Mouse (Mus musculus) cerebellum, adult (tissue): ENCODE results near the gene Cdc27.

ENCODE experiments used
- ATAC-seq: cut with Nextera tagmentation; 2 replicates; pipeline ENCODE4 v1.9.2; 2017; ENCODE audit warnings: mild to moderate bottlenecking, moderate library complexity, mixed read lengths; ENCODE audit not compliant: insufficient number of reproducible peaks, low FRiP score, low TSS enrichment

The Cdc27 gene

DNA sequence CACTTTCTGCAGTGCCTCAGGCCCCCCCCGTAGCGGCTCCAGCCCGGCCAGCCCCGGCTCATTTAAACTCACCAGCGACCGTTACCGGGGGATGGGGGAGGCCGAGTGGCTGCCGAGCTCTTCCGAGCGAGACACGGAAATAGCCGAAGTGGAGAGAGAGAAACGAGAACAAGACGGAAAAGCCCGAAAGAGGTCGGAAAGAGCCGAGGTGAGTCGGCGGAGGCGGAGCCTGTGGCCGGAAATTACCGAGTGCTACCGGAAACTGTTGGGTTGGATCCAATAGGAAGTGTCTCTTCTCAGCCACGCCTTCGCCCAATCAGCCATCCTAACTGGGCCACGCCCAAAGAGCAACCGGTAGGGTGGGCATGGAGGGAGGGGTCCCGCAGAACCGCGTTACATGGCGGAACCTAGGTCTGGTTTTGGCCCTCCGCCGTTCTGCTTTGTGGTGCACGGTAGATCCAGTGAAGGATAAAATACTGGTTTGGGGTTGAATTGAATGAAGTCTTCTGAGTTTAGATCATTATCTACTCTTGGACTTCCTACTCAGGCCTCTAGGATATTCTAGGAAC lies at the start of gene Cdc27, which contains the start of gene Myl4:
TSS of gene Cdc27 (minus strand) at position 215 of the 569 bp plus-strand sequence.
TSS of gene Myl4 (plus strand) at position 258 of the 569 bp plus-strand sequence.
- ATAC-seq: peak; percentile 92

DNA sequence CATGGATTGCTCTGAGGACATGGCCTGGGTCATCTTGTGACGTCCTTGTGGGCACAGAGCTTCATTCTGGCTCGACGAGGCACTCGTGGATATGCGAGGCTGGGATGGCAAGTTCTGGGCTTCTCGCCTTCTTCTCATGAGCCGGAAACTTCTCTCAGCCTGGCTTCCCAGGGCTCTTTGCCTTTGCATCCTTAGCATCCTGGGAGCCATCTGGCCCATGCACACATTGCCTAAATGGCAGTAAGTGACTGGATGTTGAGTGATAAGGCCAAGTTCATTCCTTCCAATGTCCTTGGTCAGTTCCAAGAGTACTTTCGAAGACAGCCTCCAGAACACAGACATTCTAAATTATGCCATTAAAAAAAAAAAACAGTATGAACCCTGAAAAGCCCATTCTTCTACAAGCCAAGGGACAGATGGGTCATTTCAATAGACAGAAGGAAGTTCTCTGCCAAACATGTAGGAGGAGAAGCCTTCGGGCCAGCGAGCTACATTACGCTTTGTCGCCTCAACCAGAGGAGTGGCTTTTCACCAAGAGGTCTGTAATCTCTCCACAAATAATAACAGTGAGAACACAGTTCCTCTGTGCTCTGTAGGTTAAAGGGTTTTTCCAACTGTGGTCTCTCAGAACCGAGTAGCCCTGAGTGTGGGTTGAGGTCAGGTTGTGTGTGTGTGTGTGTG lies 49.0 kb upstream of the Cdc27 start:
- no peak for ATAC-seq

DNA sequence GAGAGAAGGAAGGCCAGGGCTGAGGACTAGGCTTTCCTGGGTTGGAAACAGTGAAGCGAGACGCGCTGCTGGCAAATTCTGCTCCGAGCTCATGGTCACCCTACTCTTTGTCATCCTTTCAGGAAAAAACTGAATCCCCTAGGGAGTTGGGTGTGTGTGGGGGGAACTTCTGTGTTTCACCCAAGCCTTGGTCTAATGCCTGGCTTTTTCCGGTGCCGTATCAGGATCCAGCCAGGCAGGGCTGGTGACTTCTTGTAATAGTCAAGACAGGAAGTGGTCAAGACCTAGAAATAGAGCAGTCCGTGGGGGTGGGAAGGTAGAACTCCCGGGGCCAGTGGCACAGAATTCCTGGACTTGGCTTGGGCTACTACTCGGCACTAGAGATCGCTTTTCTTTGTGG lies 45.9 kb upstream of the Cdc27 start:
- ATAC-seq: no peak

DNA sequence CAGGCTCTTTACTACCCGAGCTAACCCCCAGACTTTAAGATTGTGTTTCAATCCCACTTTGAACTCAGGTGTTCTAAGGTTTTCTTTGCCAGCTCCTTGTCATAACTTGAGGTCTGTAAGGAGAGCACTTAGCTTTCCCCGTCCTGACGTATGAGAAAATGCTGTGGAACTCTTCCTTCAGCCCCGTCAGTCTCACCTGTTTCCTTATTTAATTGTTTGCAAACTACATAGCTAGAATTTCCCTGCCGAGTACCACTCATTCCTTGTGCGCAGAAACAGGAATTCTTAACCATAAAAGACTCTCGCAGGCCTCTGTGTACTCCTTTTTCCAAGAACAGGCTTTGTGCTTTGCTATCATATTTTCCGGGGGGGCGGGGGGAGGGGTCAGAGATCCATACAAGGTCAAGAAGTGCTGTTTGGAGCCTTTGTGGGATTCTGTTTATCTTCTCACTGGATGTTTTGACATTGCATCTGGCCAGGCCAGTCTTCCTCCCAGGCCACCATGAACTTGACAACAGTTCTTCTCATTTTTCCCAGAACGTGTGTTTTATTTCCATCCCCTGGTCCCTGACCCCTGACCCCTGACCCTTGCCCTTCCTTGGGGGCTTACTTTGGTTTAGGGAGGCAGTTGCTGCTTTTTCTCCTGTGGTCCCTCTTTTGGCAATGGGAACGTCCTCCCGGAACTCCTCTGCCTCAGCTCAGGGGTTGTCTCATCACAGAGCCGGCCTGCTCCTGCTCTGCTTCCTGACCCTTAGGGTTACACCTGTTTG lies 41.8 kb upstream of the Cdc27 start:
- no peak for ATAC-seq

DNA sequence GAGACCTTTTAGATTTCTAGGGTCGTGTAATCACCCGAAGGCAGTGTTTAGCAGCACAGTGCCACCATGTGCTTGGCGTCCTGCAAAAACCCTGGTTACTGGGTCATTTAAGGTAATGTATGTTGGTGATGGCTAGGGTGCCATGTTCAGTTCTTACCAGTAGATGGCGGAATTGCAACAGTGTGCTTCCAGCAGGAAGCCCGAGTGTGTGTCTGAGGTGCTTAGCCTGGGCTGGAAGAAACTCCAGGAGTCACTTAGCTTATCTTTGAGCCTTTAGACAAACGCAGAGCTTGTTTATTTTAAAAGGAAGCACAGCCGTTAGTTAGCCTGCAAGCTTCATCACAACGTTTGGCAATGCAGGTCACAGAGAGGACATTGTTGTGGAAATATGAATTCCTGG lies 39.7 kb upstream of the Cdc27 start:
- peak; percentile 85 for ATAC-seq

DNA sequence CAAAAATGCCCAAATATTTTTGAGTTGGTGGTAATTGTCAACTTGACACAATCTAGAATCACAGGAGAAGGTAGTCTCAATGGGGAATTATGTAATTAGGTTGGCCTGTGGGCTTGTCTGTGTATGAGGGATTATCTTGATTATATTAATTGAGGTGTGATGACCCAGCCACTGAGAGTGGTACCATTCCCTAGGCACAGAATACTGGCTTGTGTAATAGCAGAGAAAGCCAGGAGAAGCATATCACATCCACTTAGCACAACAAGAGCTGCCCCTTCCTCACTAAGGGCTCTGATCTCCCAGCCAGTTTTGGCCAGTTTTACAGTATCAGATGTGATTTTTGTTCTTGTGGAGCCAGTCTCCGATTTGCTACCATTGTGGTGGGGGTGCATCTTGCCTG lies 39.1 kb upstream of the Cdc27 start:
- no peak for ATAC-seq

DNA sequence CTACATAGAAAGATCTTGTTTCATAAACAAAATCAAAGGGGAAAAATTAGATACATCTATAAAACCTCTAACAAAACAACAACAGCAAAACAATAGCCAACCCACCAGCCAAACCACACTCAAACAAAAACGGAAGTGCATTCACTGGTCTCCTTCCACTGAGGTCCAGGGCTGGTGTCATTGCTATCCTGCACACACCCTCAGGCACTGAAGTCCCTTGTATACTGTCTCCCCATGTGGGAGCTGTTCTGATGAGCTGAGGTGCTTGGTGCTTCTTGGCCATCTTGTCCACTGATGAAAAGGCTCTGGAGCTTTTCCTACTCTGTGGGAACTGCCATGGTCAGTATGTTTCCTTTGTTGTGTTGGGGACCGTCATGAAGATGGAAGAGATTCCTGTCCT lies 38.1 kb upstream of the Cdc27 start:
- ATAC-seq: no peak

DNA sequence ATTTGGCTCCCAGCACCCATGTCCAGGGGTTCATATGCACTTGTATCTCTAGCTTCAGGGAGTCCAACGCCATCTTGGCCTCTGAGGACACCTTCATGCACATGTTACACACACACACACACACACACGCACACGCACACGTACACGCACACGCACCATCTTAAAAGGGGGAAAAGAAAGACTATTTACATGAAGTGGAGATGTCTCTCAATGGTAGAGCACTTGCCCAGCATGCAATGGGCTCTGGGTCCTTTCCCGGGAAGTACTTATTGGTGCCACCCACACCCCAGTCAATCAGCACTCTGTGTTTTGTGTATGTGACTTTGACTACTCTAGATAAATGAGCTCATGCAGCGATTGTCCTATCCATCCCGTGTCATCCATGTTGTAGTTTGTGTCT lies 37.5 kb upstream of the Cdc27 start:
- ATAC-seq: no peak

DNA sequence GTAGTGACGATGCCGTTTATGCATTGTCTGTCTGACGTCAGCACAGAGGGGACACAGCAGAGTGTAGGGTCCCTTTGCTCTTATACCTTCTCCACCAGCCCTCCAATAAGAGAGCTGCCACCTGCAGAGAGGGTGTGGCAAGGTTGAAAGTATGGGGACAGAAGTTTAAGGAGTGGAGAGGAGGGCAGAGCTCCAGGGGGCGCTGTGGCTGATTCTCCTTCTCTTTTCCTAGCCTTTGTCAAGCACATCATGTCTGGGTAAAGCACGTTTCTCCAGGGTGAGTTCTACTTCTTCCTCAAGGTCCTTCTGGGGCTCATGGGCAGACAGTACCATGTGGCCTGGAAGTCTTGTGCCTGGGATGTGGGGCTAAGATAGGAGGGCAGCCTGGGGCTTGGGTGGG lies 35.1 kb upstream of the Cdc27 start:
- ATAC-seq: no peak

DNA sequence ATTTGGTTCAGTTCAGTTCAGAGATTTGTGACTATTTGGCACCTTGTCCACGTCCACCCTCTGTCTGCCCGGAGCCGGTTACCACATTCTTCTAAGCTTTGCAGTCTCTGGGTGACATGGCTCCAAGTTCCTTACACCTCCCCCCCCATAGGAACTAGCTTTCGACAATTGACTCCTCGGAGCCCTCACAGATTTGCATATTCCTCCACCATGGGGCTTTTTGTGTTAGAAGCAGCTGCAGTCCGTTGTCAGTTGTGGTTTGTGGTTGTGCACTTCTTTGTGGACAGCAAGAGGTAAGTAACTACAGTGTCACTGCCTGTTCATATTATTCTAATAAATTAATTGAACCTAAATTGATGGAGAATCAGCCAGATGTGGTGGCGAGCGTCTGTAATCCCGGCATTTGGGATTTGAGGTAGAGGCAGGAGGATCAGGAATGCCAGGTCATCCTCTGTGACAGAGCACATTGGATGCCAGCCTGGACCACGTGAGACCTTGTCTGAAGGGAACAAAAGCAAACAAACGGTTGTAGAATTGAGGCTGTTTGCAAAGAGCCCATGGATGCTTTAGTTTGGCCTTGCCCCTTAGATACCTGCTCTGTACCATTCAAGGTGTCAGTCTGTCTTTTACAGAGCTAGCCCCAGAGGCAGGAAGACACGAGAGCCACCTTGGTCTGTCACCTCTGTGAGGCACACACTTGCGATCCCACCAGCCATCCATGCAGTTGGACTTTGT lies 32.4 kb upstream of the Cdc27 start:
- ATAC-seq: no peak

DNA sequence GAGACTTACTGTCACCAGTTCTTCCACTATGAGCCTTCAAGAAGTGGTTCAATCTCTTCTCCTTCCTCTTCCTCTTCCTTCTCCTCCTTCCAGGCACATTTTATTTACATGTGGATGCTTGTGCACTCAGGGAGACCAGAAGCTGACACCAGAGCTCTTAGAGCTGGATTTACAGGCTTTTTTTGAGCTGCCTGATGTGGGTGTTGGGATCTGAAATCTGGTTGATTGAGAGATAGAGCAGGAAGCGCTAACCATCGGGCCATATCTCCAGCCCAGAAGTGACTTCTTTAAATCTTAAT lies 31.8 kb upstream of the Cdc27 start:
- no peak for ATAC-seq

DNA sequence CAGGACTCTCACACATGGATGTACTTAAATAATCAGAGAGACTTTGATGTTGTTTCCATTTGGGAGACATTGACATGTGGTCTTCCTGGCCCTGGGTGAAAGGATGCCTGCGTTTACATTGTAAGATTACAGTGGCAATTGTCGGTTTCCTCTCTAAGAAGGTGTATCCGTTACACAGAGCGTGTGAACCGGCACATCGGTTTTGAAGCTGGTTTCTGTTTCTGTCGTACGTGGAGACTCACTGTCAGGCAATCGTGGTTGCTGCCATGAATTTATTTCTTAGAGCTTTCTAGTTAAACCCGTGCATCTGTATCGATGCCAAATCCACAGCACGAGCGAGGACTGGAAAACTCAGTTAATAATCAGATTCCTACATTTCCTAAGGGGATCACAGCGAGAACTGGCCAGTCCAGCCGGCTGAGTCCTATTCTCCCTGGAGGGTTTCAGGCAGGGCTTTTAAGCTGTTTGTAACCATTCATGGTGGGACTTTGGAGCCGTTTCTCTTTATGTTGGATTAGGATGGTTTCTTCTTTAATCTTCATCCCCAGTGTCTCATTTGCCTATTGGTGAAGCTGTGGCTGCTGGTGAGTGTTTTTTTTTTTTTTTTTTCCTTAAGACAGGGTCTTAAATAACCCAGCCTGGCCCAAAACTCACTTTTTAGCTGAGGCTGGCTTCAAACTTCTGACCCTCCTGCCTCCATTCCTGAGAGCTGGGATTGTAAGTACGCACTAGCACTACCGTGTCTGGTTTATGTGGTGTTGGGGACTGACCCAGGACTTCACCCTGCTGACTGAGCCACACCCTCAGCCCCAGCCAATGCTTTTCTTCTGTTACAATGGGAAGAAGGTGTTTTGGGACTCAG lies 31.3 kb upstream of the Cdc27 start:
- ATAC-seq: no peak

DNA sequence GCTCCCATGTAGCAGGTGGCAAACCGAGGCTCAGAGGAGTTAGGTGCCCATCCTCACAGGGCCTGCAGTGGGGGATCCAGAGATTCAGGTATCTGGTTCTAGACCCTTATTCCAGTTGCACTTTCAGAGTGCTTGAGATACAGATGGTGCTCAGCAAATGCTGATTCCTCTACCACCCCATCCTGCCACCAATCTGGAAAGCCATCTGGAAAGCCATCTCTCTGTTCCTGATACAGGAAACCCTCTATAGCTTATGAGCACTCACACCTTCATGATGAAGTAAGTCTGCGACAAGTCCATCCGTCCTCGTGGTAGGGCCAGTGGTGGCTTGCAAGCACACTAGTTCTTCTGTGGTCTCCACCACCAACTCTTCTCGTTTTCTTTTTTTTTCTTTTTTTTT lies 30.2 kb upstream of the Cdc27 start:
- no peak for ATAC-seq

DNA sequence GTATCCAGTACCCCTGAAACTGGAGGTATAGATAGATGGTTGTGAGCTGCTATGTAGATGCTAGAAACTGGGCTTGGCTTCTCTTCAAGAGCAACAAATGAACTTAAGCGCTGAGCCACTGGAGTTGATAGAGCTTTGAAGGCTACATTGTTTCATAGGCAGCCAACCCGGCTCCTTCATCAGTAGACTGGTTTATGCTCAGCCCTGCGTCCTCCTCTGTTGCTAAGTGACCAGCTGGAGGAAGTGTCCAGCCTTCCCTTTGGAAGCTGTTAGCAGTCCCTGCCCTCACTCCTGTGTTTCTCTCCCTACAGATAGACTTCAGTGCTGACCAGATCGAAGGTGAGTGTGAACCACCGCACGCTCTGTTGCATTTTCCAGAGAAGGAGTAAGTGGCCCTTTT lies 29.7 kb upstream of the Cdc27 start:
- no peak for ATAC-seq

DNA sequence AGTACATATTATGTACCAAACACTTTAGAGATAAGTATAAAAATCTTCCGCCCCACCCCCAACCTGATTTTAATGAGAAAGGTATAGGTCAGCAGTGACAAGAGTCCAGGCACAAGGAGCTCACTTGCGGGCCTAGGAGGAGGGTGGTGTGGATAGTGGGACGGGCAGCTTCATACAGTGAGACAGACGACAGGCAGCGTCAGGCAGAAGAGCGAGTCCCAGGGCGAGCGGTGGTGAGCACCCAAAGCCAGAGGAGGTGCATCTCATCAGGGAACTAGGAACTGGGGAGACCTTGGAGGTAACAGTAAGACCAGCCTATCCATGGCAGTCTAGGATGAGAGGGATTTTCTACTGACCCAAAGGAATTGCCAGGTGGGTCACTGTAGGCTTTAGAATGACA lies 29.2 kb upstream of the Cdc27 start:
- ATAC-seq: no peak

DNA sequence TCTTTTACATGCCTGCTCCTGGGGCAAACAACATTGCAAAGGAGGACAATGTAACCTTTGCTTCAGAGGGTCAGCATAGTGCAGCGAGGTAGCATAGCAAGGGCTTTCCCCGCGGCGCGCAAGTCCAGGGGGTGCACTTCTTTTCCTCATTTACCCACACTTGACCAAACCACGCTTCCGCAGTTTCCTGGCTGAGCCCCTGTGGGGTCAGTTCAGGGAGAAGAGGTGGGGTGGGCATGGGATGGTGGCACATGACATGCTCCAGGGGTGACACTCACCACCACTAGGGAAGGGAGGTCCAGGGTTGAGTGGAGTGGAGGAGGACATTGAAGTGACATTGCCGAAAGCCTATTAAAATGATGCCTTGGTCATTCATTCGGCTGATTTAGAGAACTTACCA lies 28.7 kb upstream of the Cdc27 start:
- no peak for ATAC-seq

DNA sequence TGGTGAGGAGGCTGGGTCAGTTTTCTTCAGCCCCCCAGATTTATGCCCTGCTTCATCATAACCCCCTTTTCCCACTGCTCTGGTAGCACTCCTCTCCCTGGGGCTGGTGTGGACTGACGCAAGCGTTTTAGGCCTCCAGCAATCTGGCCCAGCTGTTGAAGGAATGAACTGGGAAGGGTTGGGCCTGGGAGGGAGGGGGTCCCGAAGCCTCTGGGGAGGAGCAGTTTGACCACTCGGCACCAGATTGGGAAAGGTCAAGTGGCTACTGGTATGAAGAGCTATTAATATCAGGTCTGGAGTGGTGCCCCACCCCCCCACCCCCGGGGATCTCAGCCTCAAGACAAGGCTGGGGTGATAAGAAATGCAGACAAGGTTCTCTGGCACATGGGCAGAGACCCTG lies 27.7 kb upstream of the Cdc27 start:
- no peak for ATAC-seq

DNA sequence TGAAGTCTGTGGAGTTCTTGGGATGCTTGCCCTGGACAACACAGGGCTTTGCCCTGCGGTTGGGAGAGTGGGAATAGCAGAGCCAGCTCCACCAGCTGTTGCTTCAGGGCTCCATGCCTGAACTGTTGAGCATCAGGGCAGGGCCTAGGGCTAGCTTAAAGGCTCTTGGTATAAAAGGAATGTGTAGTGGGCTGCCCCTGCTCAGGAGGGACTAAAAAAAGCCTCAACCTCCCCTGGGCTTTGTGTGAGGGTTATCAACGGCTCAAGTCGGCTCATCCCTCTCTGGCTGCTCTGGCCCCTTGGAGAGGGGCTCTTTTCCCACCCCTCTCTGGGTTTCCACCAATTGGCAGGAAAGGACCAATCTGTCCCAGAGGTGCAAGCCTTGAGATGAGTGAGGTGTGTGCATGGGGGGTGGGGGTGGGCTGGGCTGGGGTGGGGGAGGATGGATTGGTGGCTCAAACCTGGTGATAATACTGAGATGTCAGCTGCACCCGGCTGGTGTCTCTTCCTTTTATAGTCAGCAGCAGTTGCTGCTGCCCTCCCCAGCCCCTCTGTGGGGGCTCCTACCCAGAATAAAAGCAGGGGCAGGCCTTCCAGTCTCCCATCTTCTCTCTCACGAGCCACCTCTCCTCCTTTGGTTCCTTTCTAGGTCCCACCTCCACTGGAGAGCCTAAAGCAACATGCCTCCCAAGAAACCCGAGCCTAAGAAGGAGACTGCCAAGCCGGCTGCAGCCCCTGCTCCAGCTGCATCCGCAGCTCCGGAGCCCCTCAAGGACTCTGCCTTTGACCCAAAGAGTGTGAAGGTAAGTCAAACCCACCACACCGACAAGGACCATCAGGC lies 26.6 kb upstream of the Cdc27 start:
- no peak for ATAC-seq

DNA sequence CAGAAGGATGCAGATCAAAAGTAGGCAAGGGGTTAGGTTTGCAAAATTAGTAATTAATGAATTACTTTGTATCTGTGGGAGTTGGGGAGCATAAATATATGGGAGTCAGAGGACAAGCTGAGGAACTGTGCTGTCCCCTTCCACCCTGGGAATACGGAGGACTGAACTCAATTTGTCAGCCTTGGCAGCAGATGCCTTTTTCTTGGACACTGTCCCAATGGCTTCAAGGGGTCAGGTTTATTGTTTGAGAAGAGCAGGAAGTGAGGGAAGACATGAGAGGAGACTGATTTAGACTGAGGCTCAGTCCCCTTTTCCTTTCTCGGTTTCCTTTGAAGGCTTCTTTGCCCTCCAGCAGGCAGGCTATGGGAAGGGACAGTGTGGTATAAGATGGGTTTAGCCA lies 22.1 kb upstream of the Cdc27 start:
- no peak for ATAC-seq
